8 mouse cellular contexts compared by ENCODE assay signal in genomic region chr2:92055101-92055813, GRCm38 (mm10). TPM values are rescaled to one million over a fixed set of nuclear protein-coding genes. Genes with fewer than 3 reads are reported as not detected.
DNase-seq lines count a peak whose midpoint lies in the region; ATAC-seq lines count a peak whose summit lies in the region.

No protein-coding gene starts in this region.

- H3K4me3 ChIP-seq in intestine, embryonic 15.5 days (replicated peaks) = peak overlapping the region; percentile 20

- DNase-seq in adrenal gland, adult (ENCODE audit: inconsistent age in 2 of 2, low spot score in 1 of 2) = peak; percentile 95 to 98
- peak; percentile 92 for DNase-seq in embryo, embryonic 10 days (ENCODE audit: low spot score)
- peak; percentile 90 to 94 for DNase-seq in gastrocnemius, postnatal 36 days
- DNase-seq in left cerebral cortex, postnatal 25 days (ENCODE audit: low spot score in 2 of 2) = peak; percentile 88 to 91
- DNase-seq in mesoderm, embryonic 11.5 days (ENCODE audit: low read depth, low spot score) = peak; percentile 96
- peak; percentile 82 for DNase-seq in right cerebral cortex, postnatal 36 days (ENCODE audit: low spot score in 2 of 2)
- DNase-seq in urinary bladder, postnatal 4 days (ENCODE audit: low spot score in 2 of 2) = peak; percentile 93 to 94

- H3K36me3 ChIP-seq in intestine, embryonic 15.5 days = no peaks in the 10 kb centered on the region

- WGBS in intestine, embryonic 15.5 days = 3% methylated on average over 38 of the region's 38 CpGs

- peak overlapping the region; percentile 75 for H3K4me2 ChIP-seq in intestine, embryonic 15.5 days (replicated peaks)

- ATAC-seq in intestine, embryonic 15.5 days = peak; percentile 81

- H3K4me1 ChIP-seq in intestine, embryonic 15.5 days (replicated peaks) = peaks cover 18% of the 10 kb centered on the region

- H3K27me3 ChIP-seq in intestine, embryonic 15.5 days (replicated peaks) = peaks cover 12% of the 10 kb centered on the region

- peak overlapping the region; percentile 29; the same call in 1 of the 2 replicates for H3K9ac ChIP-seq in intestine, embryonic 15.5 days

- H3K9me3 ChIP-seq in intestine, embryonic 15.5 days = no peaks in the 10 kb centered on the region

- H3K27ac ChIP-seq in intestine, embryonic 15.5 days = peak overlapping the region; percentile 86

- intact Hi-C loops in gastrocnemius, postnatal 36 days (cut with DNase I) = loop anchor here (5.0 to 10.0 kb wide), 2 partner anchors 108 to 380 kb away; partner anchors contain the start of genes Cry2 and Gm9821
- intact Hi-C loops in left cerebral cortex, postnatal 25 days (cut with DNase I) = loop anchor here (5.0 kb wide), 3 partner anchors 113 to 377 kb away; partner anchors contain the start of gene Cry2

RNA-seq across cellular contexts. Expression of gene Creb3l1, which starts 31.0 kb away (rescaled TPM):
- total RNA-seq in gastrocnemius, postnatal 36 days (2021) = 1 to 10 TPM; 3.9 to 5.7 TPM
- polyA plus RNA-seq in intestine, embryonic 15.5 days (2015; fragmentation: Nextera tagmentation; extraction: Ambion mirVana) = 16.8 and 18.7 TPM in 2 replicates
- total RNA-seq in left cerebral cortex, postnatal 25 days (2021) = 1 to 10 TPM; 2.9 to 3.2 TPM

RNA-seq across cellular contexts. Expression of gene Phf21a, which starts 37.7 kb away (rescaled TPM):
- total RNA-seq in gastrocnemius, postnatal 36 days (2021) = 10 to 100 TPM; 22.5 to 23.6 TPM
- polyA plus RNA-seq in intestine, embryonic 15.5 days (2015; fragmentation: Nextera tagmentation; extraction: Ambion mirVana) = 18.1 and 19.1 TPM in 2 replicates
- total RNA-seq in left cerebral cortex, postnatal 25 days (2021) = 100 to 1,000 TPM in 1 of 2 experiments, 10 to 100 TPM in 1; 98.0 to 109 TPM

Comparison
In these comparisons a context has a peak if more than half of its experiments do, and no peak if none do; other contexts are left out.
1. Peak in every context shown above with its lines: DNase-seq, ATAC-seq, H3K4me3 ChIP-seq and H3K27ac ChIP-seq.
2. RNA of gene Phf21a, which starts 37.7 kb away (total RNA-seq): 98.0 to 109 TPM in left cerebral cortex, postnatal 25 days; 22.5 to 23.6 TPM in gastrocnemius, postnatal 36 days; every median in the first group is over 4 times any median in the second.